Mouse (Mus musculus) layer of hippocampus, adult 9-11 months (tissue): ENCODE measurements around the gene 4930432K21Rik.

Source experiments
- DNase-seq: peaks from one replicate; pipeline ENCODE4 v3.0.0; 2022

The 4930432K21Rik gene

DNA sequence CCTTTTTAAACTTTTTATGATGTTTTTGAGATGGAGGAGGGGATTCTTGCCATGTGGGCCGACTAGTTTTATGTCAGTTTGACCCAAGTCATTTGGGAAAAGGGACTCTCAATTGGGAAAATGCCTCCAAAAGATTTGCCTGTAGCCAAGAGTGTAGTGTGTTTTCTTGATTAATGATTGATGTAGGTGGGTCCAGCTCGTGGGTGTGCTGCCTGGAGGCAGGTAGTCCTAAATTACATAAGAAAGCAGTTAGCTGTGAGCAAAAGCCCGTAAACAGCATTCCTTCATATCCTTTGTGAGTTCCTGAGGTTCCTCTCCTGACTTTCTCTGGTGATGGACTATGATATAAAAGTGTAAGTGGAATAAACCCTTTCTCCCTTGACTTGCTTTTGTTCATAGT lies 1.4 kb downstream of the 4930432K21Rik start:
- no peak for DNase-seq

DNA sequence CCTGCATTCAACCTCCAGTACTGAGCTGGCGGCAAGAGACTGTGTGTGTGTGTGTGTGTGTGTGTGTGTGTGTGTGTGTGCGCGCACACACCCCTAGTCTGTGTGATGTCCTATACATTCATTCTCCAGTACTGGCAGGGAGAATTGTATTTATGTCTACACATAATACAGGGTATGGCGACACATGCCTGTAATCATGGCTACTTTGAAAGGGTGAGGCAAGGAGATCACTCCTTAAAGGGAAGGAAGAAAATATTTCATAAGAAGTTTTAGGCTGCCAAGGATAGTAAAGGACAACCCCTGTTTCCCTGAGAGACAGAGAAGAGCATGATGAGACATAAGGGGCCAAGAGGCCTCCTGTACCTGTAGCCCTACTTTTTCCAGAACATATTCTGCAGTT lies 9.8 kb downstream of the 4930432K21Rik start:
- no peak for DNase-seq

DNA sequence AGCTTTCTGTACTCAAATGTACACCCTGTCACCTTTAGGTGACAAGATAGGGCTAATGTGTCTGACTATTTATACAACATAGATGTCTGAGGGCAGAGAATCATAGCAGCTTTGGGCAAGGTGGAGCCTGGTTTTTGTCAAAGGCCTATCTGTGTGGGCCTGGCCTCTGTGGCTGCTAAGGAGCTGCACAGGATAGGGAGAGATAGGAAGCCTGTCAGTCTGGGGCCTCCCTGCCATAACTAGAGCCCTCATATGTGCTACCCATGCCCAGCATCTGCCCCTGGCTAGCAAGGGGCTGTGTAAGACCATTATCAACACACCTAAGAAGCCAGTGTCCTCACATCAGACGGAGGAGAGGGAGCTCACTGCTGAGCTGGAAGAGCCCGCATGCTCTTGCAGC lies 19.9 kb downstream of the 4930432K21Rik start:
- DNase-seq, result no peak

DNA sequence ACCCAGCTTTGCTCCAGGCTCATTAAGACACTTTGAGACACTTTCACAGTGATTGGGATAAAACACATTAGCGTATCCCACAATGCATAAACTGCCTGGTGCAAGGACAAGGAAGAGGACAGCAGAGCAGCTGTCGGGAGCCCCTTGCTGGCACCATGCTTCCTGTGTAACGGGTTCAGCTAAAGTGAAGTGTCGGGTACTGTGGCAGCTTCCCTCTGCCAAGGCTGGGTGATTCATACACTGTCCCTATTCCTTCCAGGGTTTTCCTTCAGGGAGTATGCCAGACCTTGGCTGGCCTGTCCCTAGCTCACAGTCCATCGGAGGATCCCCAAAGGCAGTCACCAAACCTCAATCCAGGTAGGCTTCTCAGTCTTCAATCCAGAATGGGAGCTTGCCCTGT lies 22.3 kb downstream of the 4930432K21Rik start:
- DNase-seq, result no peak

DNA sequence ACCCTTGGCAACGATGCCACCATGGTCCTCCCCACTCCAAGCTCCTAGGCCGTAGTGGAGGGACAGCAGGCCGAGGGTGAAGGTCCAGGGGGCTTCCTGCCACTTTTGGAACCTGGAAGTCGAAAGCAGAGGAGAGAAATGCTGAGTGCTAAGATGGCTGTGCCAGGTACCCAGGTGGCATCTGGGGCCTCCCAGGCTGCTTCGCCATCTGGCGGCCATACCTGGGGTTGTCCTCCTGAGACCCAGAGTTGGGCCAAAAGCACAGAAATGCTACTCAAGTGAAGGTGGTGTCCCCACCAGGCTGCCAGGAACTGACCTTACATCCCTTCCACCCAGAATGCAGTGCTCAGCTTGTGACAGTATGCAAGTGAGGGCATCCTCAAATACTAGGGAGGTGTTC lies 26.0 kb downstream of the 4930432K21Rik start:
- DNase-seq, result no peak

DNA sequence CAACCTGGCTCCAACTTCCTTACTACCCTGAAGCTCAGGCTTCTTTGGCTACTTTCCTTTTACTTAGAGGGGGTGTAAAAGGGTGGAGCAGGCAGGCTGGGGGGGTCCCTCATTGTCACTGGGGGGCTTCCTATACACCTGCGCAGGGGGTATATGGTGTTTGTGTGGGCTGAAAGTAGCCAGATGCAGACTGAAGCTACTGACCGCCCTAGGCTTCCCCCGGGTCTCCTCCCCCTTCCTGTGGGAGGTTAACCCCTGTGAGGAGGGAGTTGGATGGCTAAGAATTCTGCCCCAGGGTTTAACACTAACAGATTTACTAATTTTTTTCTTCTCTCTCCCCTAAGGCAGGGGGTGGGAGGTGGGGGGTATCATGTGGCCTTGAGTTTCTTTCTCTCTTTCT lies 28.7 kb downstream of the 4930432K21Rik start:
- DNase-seq, result no peak

DNA sequence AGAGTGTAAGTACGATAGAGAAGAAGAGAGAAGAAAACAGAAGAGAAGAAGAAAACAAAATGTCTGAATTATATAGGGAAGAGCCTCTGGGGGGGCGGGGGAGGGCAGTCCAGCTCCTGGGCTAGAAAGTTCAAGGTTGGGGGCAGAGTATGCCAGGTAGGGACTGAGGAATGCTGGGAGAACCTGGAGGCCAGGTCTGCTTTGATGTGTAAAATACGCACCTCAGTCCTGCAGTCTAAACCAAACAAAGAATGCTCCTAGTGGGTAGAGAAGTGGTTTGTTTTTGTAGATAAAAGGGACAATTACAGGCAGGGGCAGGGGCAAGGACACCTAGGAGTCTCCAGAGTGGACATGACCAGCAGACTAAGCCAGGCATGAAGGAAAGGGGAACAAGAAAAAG lies 29.6 kb downstream of the 4930432K21Rik start:
- DNase-seq, result no peak

DNA sequence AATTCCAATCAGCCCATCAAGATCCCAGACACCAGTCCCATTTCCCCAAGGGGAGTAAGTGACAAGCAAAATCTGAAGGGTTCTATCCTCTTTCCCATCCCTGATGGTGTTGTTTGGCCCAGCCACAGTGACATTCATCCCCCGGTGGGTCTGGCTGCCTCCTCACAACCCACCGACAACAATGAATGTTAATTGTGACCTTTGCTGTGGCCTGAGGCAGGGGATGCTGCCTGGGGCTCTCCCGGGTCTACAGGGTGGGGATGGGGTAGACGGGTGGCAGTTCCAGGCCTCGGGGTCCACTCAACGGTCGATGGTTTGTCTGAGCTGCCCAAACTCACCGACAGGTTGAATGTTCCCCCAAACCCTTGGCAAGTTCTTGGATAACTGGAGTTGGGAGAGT lies 30.8 kb downstream of the 4930432K21Rik start:
- DNase-seq, result no peak

DNA sequence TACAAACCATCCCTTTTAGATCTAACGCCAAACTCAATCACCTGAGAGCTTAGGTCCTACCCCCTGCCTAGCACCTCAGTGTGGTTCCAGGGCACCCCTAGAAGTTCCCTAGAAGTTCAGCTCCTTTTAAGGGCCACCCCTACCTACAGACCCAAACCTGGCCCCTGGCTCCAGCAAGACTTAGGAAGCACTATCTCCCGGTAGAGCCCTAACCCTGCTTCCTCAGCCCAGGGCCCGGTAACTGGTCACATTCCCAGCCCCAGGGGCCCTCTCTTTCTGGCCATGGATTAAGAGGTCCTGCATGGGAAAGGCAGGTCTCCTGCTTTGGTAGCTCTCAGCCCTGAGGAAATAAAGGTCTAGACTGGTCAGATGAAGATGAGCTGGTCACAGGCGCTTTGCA lies 32.1 kb downstream of the 4930432K21Rik start:
- no peak for DNase-seq

DNA sequence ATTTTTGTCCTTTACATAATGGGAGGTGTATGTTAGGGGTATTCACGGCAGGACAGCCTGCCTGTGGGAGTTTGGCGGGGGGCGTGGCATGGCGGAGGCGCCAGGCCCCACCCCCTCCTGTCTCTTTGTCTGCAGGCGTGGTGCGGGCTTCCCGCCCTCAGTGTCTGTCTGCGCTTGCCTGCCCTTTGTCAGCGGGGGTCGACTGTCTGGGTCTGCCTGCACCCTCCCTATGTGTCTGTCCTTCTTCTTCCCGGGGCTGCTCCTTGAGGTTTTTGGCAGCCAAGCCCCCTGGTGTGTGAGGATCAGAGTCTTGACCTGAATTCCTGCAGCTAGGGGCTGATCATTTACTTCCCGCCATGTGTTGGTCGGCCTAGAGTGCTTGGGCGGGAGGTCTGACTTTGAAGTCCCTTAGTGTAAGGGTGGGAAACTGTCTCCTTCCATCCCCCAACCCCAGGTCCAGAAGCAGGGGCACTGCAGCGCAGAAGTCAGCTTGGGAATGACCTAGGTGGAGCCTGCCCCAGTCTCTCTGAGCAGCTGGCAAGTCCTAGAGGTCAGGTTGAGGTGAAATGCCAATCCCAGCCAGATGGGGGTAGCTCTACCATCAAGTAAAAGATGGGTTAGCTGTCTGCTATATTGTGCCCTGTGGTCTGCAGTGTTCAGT lies 32.8 kb downstream of the 4930432K21Rik start:
- DNase-seq, result no peak

DNA sequence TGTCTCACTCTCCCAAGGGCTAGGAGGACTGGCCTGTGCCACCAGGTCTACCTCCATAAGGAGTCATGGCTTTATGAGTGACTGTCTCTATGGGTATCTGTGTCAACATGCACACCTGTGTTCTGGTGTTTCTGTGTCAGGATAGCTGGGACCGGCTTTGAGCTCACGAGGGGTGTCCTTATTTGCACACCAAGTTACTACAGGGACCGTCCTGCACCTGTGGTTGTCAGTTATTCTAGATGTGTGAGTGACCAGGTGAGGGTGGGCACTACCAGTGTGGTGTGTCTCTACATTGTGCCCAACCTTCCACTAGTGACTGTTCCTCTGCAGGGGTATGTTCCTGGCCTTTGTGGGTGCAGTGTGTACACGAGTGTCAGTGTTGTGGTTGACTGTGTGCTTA lies 35.0 kb downstream of the 4930432K21Rik start:
- no peak for DNase-seq

DNA sequence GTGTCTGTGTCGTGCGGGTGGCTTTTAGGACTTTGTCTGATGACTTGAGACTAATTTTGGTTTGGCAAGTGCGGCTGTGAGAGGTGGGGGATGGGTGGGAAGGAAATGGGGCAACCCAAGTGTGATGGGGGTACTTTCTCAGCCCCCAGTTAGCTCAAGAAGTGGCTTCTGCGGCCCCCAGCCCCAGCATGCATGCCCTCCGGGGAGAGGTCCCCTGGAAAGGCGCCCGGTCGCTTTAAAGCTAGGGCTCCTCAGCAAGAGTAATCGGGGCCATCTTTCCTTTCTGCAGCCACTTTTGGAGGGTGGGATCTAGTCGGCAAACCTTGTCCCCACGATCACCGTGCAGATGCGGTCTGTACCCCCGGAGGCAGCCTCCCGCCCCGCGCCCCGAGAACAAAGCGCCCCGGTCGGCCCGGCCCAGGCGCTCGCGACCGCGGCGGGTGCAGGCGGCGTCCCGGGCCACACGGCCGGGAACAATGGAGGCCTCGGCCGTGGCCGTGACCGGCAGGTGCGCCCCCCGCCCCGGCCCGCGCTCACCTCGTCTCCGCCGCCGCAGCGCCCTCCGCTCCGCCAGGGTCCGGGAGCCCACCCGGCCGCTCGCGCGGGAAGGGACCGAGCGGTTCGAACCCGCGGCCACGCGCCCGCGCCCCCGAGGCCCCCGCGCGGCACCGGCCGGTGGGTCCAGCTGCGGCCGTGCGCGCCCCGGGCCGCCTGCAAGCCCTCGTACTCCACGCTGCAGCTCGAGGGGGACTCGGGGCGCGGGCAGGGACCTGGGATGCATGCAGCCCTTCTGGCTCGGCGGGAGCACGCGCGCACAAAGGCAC lies 35.6 kb downstream of the 4930432K21Rik start:
- DNase-seq, result no peak

DNA sequence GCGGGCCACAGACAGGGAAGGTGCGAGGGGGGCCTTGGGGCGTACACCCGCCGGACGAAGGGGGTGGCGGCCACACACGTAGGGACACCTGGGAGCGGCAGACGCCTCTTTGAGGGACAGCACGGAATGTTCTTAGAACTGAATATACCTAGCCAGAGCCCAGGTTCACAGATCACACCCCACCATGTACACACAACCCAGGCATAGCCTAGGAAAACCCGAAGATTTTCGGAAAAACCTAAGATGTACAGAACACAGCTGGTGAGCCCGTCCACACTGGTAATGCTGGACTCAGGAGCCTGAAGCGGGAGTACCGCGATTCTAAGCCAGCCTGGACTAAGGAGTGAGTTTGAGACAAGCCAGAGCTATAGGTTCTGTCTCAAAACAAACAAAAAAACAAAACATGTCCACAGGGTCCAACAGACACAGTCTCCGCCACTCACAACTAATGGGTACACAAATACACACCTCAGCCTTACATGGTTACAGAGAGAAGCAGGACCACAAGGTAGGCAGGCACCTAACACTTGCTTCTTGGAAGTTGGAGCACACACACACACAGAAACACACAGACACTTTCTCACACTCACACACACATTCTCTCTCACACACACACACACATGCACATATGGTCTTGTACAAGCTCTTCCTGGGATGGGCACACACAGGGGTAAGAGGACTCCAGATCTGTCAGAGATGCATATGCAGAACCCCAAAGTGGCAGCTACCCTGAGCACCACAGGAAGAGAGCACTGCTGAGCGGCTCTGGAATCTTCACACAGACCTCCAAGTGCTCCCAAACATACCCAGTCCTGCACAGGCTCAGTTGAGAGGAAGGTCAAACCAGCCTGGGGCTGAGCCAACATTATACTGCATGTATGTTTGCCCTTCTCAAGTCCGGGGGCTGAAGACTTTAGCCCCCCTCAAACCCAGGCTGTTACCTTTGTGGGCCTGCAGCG lies 36.5 kb downstream of the 4930432K21Rik start:
- DNase-seq, result no peak

DNA sequence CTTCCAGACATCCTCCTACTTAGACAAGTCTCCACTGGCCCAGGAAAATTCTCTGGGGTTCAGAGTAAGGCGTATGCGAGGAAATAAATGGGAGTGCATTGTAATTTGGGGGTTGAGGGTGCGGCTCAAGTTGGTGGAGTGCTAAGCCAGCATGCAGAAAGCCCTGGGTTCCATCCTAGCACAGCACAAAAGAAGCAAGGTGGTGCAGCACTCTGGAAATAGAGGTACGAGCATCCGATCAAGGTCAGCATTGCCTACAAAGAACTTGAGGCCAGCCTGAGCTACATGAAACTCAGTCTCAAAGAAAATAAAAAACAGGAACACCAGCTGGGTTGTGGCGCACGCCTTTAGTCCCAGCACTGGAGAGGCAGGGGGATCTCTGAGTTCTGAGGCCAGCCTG lies 37.3 kb downstream of the 4930432K21Rik start, which contains the start of gene Nanos3:
Gene Nanos3, minus strand, starts transcription at position 101 of the 400 bp plus-strand sequence.
- DNase-seq, result no peak

DNA sequence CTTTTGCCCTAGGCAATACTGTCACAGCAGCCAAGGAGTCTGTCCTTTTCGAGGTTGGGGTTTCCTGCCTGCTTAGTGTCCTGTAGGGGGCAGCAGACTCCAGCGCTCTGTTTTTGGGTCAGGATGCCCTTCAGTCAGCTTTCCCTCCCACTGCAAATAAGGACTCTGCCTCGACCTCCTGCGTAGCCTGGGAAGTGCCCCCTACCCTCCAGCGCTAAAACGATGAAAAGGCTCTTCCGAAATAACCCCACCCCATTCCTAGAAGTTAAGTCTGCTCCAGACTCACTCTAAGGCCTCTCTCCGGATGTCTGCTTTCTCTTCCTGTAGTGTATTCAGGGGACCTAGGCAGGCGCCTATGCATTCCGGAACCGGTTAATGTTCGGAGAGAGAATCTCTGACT lies 38.7 kb downstream of the 4930432K21Rik start:
- peak; percentile 67 for DNase-seq

DNA sequence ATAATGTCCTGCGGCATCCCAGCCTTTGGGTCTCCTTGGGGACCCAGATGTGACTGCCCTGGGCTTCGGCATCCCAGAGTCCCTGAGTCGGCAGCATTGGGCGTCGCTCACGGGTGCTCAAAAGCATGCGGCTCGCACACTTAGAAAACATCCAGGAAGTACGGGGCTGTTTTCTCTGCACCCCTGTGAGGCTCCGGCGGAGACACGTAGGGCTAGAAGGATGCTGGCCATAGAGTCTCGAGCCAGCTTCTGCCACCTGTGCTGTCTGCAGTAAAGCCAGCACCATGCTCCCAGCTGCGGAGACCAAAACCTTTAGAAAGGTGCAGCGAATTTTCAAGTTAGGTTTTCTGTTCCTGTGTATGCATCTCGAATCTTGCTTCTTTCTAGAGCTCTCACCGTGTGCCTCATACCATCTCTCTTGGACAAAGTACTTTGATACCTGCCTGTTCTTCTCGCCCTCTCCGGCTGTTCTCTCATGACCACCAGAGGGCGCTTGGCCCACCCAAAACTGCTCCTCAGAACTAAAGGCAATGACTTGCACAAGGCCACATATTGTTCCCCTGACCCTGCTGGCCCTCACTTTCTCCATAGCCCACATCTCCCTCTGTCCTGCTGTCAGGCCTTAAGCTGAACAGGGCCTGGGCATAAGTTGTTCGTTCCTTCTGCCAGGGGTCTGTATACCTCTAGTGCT lies 39.4 kb downstream of the 4930432K21Rik start:
- no peak for DNase-seq

DNA sequence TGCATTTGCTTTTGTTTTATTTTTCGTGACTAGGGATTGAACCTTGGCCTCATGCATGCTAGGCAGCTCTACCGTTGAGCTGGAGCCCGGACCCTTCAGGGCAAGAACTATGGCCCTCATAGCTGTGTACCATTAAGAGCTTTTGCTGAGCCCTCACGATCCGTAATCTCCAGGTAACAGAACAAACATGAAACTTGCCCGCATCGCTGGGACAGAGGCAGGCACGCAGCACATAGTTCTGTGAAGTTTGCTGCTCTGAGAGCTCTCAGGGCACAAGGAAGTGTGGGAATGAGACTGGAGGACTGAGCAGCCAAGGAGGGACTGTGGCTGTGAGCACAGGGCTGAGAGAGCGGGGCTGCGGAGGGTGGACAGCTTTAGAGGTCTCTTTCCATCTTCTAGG lies 40.8 kb downstream of the 4930432K21Rik start:
- no peak for DNase-seq

DNA sequence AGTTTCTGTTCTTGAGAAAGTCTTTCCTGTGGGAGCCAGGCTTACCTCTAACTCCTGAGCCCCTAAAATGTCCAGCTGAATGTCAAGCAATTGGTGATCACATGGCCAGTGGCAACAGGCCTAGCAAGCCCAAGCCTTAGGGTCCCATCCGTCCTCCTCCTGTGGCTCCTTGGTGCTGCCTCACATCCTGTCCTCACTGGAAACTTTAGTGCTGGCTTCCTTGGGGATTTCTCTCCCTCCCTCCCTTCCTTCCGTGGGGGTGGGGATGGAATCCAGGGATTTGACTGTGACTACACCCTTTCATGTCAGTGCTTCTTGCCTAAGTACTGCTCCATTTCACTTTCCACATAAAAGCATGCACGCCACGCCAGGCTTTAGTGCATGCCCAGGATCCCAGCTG lies 41.8 kb downstream of the 4930432K21Rik start:
- no peak for DNase-seq

DNA sequence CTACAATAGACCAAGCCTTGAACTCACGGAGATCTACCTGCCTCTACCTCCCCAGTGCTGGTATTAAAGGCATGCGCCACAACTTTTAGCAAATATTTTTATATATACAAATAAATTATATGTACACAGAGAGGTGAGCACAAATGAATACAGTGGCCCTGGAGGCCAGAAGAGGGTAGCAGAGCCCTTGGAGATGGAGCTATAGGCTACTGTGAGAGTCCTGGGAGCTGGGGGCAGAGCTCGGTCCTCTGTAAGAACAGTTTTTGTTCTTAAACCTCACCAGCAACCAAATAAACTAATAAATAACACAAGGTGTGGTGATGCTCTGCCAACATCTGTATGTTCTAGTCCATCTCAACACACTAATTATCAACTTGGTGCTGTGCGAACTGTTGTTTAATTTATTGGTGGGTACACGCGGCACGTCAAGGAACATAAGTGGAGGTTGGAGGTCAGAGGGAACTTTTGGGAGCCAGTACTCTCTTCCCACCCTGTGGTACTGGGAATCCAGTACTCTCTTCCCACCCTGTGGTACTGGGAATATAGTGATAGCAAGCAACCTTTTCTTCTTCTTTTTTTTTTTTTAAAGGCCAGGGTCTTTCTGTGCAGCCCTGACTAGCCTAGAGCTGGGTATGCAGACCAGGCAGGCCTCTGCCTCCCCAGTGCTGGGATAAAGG lies 42.5 kb downstream of the 4930432K21Rik start:
- no peak for DNase-seq

DNA sequence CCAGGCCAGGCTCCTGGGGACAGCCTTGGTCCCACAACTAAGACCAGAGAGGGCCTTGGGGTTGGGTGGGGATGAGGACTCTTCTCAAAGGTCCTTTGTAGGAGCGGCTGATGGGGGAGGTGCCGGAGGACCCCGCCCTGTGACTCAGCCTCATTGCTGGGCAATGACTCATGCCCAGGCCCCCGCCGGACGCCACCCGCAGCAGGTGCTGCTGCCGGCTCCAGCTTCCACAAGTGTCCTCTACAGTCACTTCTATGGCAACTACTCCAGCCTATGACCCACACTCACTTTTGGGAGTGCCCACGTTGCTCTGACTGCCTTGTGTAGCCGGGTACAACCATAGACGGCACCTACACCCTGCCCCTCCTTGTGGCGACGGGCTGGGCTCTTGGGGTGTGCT lies 44.2 kb downstream of the 4930432K21Rik start:
- DNase-seq, result peak; percentile 76

DNA sequence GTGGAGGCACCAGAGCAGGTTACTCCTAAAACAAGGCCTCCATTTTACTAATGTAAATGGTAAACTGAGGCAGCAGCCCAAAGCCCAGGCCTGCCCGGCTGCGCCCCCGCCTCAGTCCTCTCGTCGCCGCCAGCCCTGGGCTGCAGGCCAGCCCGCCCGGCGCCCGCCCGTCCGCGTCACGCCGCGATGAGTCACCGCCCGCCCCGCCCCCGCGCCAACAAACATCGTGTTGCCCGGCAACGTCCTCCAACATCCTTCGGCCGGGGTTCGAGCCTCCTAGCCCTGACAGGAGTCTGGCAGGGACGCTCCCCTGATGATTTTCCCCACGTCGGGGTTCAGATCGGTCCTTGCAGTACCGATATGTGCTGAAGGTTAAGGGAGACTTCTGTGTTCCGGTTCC lies 44.7 kb downstream of the 4930432K21Rik start:
- no peak for DNase-seq

DNA sequence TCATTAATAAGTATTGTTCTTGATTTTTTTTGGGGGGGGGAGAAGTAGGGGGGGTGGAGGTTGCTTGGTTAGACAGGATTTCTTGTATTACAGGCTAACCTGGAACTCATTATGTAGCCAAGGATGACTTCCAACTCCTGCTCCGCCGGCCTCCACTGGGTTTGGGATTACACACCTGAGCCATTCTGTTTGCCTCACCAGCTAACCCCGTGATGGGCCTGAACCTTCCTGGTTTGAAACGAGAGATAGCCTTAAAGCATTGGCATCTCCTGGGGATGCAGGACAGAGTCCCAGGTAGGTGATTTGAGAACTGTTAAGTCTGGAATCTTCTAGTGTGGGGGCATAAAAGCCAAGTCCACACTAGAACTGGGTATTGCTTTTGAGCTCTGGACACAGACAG lies 45.3 kb downstream of the 4930432K21Rik start:
- DNase-seq, result no peak
